Mouse (Mus musculus): ENCODE measurements around the gene Tmem240.
"Not testable (repeated sequence)": the region's sequence is repeated elsewhere in the genome, so short reads cannot be mapped to it uniquely, and the experiment has no call there.

The Tmem240 gene

GRCm38 (mm10) chr4:155735788-155736187 lies 1.2 kb downstream of the Tmem240 start:
- DNase-seq: no peak

- no peak for DNase-seq
Observed at GRCm38 (mm10) chr4:155736421-155736820, 1.8 kb downstream of the Tmem240 start.

- no peak for DNase-seq
Observed at GRCm38 (mm10) chr4:155738262-155738661, 3.7 kb downstream of the Tmem240 start.

DNA sequence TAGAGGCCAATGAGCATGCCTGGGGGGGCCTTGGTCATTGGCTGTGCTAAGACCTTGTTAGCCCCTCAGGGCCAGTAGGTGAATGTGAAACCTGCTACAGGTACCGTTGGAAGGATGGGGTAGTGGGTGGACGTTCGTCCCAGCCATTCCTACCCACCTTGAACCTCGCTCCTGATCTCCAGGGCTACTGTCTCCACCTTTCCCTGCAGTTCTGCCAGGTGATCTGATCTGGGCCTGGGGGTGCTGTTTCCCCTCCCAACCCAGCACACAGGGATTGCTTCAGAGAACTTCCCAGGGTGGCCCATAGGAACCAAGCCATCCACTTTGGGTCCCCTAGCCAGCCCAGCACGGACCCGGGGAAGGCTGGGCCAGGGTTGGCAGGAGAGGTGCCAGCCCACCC lies 4.6 kb downstream of the Tmem240 start:
- peak in 1 of 2 experiments; percentile 20 for DNase-seq

- peak in 1 of 2 experiments; percentile 60 for DNase-seq
Observed at GRCm38 (mm10) chr4:155739741-155740636, 5.4 kb downstream of the Tmem240 start.

- DNase-seq: not testable (repeated sequence)
Observed at GRCm38 (mm10) chr4:155740681-155741080, 6.1 kb downstream of the Tmem240 start.

- DNase-seq: no peak
Observed at GRCm38 (mm10) chr4:155742684-155743083, 8.1 kb downstream of the Tmem240 start.

GRCm38 (mm10) chr4:155744474-155744873 lies 9.9 kb downstream of the Tmem240 start:
- no peak for DNase-seq

- no peak for DNase-seq
Observed at GRCm38 (mm10) chr4:155745136-155745535, 10.5 kb downstream of the Tmem240 start.

- no peak for DNase-seq
Observed at GRCm38 (mm10) chr4:155746036-155746548, 11.5 kb downstream of the Tmem240 start.

- no peak for DNase-seq
Observed at GRCm38 (mm10) chr4:155746575-155747490, 12.2 kb downstream of the Tmem240 start.

- DNase-seq: no peak
Observed at GRCm38 (mm10) chr4:155757011-155757410, 22.4 kb downstream of the Tmem240 start.

GRCm38 (mm10) chr4:155759862-155760612 lies 25.4 kb downstream of the Tmem240 start:
- DNase-seq: peak in 1 of 2 experiments; percentile 57

DNA sequence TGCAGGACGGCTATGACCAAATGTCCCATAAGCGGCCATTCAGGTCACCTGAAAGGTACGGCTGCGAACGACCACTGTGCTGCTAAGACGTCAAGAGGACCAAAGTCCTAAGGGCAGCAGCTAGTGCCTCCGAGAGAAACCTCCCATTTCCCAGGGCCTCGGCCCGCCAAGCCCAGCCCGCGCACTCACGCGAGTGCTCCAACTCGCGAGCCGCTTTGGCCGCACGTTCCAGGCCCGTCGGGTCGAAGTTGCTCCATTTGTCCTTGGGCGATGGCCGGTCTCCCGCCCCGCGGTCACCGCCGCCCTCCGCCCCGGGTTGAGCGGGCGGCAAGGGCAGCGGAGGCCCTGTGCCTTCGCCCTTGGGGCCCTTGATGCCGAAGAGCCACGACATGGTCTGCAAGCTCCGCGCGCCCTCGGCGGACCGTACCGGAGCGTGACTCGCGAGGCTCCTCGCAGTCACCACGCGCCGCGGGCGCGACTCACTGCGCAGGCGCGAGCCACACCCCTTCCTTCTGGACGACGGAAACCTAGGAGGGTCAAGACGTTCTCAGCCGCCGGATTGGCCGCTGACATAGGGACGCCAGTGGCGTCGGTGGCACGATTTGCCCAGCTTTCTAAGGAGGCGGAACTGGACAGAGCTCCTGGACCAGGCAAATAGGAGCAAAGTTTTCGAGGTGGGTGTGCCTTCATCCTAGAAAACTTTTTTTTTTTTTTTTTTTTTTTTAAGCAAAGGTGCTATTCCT lies 26.2 kb downstream of the Tmem240 start, which contains the start of gene Atad3a:
Atad3a (minus strand) TSS at position 481 of the 743 bp plus-strand sequence.
- peak; percentile 97 for DNase-seq

DNA sequence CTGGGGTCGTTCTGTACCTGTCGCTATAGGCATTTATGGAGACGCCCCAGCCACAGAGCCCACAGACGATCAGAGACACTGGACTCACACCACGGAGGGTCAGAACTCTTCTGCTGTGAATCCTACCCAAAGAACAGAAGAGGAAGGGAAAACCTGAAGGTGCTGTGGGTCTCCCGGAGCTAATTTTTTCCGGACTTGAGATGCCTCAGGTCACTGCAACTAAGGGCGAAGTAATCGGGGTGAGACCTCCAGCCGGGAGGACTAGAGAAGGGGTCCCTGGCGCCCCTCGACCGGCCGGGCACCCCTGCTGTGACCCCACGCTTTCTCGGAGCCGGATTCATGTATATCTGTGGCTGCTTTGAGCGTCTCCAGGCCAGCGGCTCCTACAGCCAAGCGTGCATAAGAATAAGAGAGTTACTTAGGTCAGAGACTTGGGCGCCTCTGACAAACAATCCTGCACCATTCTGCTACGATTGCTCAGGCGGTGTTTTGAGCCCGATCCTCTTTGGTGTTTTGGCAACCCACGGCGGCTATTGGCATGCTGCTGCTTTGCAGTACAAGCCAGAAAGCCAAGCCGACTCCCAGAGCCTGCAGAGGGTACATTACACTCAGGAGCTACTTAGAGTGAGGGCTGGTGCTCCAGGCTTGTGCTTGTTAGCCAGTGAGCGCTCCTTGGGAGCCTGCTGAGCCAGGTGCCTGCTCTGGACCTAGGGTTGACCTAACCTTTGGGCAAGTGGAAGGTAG lies 26.9 kb downstream of the Tmem240 start:
- DNase-seq: peak in 1 of 2 experiments; percentile 36

DNA sequence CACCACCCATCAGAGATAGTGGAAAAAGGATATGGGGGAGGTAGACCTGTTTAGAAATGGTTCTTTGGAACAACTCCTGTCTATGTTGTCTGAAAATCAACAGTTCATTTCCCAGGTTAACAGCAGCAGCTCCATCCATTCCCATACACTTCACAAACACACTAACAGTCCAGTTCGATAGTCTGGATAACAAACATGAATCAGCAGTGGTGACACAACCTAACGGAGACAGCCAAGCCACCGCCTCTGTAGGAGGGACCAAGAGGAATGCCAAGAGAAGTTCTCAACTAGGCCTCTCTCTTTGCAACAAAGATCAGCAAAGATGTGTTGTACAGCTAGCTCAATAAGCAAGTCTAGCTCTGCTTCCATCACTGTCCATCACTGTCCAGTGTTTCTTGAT lies 27.8 kb downstream of the Tmem240 start:
- no peak for DNase-seq

- DNase-seq: no peak
Observed at GRCm38 (mm10) chr4:155769496-155769879, 34.9 kb downstream of the Tmem240 start.

DNA sequence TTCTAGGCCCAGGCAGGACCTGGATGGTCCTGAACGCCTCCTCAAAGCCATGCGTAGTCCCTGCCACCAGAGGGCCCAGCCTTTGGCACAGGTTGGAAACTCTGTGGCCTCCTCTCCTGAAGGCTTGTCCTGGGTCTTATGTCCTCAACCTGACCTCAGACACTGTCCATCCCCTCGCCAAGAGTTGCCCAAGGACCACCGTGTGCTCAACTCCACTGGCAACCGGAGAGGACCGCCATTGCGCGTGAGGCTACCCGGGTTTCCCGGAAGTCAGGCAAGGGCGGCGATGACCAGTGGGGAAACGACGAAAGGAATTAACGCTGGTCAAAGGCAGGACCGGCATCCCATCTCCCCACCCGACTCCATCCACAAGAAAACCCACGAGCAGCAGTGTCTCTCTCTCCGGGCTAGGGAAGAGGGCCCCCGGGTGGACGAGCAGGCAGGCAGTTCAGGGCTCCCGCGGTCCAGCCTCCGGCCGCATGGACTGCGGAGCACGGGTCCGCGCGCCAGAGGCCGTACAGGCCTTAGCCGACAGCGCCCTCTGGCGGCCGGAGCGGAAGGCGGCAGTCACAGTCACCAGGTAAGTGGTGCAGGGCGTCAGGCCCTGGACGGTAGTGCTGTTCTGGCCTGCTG lies 35.4 kb downstream of the Tmem240 start:
- DNase-seq: peak; percentile 95 to 97

DNA sequence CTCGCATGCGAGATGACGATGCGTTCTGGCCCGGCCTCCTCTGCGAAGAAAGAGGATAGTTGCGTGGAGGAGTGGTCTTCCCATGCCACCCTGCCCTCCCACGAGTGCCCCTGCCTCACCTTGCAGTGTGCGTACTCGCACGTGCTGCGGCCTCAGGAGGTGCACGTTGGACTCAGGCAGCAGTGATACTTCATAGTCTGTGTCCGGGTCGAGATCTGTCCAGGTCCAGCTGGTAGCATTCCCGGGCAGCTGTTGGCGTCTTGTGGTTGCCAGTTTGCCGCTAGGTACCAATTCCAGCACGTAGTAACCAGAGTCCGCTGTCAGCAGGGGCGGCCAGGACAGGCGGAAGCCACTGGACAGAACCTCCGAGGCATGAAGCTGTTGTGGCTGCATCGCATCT lies 36.0 kb downstream of the Tmem240 start:
- peak; percentile 70 to 75 for DNase-seq

- peak; percentile 52 to 71 for DNase-seq
Observed at GRCm38 (mm10) chr4:155771706-155772105, 37.1 kb downstream of the Tmem240 start.
